Mouse (Mus musculus): ENCODE measurements around the gene Prrt2.

Gene Prrt2

DNA sequence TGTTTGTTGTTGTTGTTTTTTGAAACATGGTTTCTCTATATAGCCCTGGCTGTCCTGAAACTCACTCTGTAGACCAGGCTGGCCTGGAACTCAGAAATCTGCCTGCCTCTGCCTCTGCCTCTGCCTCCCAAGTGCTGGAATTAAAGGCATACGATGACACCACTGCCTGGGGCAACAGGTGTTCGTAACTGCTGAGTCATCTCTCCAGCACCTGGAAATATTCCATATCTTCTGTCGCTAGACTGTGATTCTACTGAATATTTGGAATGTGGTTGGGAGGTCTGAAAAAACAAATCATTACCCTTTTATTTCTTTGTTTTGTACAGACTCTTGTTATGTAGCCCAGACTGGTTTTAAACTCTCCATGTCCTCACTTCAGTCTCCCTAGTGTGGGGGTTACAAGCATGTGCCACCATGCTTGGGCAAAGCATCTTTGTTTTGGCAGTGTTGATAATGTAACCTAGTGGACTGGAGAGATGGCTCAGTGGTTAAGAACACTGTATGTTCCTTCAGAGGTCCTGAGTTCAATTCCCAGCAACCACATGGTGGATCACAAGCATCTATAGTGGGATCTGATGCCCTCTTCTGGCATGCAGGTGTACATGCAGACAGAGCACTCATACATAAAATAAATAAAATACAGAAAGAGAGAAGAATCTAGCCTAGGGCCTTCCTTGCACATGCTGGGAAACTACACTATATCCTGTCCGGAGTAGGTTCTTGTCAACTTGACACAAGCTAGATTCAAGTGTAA, 16.7 kb downstream of the Prrt2 start:
- intact Hi-C loops (cut with DNase I), result no loop called here

DNA sequence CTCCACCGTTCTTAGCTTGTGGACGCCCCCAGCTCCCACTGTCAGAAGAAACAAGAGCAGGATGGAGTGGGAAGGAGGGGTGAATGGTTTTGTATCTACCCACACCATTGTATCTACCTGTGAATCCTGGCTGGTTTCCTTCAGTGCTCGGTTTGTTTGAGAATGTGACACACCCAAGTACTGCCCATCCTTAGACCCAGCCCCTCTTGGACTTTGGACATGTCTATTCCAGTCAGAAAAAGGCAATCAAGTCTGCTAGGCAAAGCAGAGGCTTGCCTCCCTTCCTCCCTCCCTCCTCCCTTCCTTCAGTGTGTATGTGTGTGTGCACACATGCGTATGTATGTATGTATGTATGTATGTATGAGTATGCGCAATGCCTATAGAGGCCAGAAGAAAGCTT, 17.4 kb downstream of the Prrt2 start:
- intact Hi-C loops (cut with DNase I), result no loop called here

DNA sequence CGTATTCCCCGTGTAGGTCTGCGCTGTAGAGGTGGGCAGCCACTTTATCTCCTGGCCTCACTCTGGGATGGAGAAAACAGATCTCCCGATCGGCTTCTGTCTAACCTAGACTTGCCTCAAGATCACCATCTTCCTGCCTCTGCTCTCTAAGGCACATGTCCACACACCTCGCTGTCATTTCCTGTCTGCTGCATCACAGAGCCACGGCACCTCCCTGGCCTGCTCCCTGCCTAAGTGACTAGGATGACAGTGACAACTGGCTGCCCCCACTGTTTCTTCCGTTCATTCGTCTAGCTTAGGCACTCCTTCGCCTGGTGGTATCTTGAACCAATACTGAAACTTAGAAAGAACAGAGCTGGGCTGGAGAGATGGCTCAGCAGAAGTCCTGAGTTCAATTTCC, 21.4 kb downstream of the Prrt2 start:
- intact Hi-C loops (cut with DNase I), result no loop called here

DNA sequence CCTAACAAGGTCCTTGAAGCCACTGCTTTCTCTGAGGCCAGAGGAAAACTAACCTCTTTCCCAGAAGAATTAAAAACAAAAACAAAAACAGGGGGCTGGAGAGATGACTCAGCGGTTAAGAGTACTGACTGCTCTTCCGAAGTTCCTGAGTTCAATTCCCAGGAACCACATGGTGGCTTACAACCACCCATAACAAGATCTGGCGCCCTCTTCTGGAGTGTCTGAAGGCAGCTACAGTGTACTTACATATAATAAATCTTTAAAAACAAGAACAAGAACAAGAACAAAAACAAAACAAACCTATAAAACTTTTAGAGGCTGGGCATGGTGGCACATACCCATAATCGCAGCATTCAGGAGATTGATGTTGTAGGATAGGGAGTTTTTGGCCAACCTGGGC, 24.6 kb downstream of the Prrt2 start:
- intact Hi-C loops (cut with DNase I), result no loop called here

DNA sequence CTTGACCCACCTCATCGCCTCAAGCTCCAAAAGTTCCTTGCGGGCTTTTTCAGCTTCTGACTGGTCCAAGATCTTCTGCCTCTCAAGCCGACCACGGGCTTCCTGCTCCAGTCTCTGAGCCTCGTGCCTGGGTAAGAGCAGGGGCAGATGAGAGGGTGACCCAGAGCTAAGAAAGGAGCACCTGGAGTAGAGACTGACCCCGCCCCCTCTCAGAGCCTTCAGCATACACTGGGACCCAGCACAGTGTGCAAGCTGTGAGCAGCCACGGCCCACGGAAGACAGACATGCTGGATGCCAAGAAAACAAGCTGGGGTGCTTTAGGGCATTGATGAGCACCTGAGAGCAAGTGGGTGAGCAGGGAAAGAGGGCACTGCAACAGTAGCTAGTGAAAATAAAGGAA, 32.2 kb downstream of the Prrt2 start:
- intact Hi-C loops (cut with DNase I), result no loop called here

DNA sequence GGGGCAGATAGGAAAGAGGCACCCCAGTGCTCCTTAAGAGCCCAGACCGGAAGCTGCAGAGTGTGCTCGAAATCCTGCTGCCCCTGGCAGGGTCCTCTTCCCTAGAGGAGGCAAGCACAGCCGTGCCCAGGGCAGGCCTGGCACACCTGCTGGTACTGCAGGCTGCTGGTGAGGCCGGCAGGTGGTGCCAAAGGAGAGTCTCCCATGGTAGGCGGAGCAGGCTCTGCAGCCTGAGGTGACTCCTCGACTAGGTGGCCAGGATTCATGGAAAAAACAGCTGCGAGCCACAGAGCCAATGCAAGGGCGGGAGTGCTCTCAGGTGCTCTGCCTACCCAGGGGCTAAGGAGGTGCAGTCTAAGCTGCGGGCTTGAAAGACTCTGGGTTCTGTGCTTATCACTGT, 34.7 kb downstream of the Prrt2 start:
- intact Hi-C loops (cut with DNase I), result no loop called here

DNA sequence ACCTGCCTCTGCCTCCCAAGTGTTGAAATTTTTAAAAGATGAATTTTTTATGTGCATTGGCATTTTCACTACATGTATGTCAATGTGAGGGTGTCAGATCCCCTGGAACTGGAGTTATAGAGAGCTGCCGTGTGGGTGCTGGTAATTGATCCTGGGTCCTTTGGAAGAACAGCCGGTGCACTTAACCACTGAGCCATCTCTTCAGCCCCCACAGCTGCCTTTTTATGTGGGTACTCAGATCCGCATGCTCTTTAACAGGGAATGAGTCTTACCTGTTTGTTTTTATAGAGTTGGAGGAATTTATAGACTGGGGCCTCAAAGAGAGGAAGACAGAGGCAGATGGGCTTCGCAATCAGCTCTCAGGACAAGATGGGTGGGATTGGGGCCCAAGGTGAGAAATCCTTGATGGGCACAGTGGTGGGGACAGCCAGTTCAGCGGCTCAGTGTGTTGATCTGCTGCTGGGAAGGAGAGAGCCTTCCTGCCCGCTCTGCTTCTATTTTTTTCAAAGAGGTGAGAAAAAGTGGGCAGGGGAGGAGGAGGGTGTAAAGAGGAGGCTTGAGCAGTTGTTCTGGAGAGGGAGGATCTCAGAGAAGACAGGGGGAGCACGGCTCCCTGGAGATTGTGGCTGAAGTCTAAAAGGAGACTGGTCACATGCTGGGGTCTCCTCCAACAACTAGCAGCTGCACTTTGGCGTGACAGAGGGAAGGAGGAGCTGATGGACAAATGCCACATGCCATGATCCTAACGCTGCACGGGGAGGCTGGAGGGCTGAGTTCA, 36.2 kb downstream of the Prrt2 start:
- intact Hi-C loops (cut with DNase I), result no loop called here

DNA sequence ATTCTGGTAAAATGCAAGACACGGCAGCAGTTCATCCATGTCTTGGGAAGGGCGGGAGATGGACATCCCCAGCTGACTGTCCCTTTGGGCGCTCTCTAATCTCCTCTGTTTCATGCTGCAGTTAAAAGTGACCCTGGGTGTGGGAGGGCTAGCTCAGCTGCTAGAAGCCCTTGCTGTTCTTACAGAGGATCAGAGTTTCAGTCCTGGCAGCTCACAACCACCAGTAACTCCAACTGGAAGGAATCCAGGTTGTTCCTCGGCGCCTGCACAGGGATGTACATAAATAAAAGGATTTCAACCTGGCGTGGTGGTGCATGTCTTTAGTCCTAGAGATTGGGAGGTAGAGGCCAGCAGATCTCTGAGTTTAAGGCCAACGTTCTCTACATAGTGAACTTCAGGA, 37.9 kb downstream of the Prrt2 start:
- intact Hi-C loops (cut with DNase I), result no loop called here

DNA sequence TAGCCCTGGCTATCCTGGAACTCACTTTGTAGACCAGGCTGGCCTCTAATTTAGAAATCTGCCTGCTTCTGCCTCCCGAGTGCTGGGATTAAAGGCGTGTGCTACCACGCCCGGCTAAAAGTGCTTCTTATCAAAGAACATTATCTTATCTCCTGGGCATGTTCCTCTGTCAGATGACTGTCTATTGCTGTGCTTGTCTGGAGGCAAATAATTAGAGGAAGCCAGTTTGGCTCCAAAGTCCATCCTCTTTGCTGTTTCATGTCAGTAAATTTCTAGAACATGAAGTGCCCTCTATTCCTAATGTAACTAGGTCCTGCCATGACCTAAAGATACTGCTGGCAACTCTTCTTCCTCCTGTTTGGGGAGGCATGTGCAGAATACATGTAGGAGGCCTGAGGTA, 39.0 kb downstream of the Prrt2 start:
- intact Hi-C loops (cut with DNase I), result no loop called here

DNA sequence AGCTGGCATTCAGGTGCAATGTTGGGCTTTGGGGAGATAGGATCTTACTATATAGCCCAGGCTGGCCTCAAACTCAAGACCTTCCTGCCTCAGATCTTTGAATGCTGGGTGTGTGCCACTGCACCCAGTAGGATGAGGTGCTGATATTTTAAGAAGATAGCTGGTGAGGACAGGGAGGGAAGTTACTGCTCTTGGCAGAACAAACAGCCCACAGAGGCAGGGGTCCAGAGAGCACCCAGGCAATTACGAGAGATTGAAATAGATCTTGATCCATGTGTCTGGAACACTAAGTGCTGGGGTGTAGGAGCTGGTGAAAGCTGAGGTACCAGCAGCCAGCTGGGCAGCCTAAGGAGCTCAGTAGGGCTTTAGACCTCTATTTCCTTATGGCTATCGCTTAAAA, 39.4 kb downstream of the Prrt2 start:
- intact Hi-C loops (cut with DNase I), result no loop called here

DNA sequence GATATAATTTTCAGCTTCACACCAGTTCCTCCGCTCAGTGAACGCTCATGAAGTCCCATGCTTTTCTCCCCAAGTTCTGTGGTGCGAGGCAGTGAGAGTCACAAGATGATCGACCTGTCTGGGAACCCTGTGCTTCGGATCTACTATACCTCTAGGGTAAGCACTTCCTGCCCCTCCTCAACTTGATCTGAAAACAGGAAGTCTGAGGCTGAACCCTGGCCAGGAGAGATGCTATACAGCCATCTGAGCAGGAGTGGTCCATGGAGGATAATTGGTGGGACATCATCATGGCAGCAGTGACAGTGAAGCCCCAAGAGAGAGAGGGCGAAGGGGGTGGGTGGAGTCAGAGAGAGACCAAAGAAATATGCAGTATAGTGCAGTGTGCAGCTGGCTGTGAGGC, 42.2 kb downstream of the Prrt2 start:
- intact Hi-C loops (cut with DNase I), result loop anchor here (5.0 kb wide), 1 partner anchor 33 kb away; the partner anchor contains the start of gene Mvp

DNA sequence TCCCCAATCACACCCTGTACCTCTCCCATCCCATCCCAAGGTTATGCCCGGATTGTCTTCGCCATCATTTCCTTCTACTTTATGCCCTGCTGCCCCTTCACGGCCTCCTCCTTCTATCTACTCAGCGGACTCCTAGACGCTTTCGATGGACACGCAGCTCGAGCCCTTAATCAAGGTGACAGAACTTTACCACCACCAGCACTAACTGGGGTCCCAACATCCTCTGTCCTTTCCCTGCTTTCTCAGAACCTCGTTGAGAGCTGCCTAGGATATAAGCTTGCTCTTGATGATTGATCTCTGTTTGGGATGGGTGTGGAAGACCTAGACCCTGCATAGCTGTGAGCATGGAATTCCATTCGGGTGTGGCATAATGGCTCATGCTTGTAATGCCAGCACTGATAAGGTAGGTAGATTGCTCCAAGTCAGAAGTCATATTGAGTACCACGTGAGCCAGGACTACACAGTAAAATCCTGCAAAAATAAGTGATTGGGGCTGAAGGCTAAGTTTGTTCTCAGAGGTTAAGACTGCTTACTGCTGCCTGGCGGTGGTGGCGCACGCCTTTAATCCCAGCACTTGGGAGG, 44.0 kb downstream of the Prrt2 start:
- intact Hi-C loops (cut with DNase I), result loop anchor here (5.0 kb wide), 1 partner anchor 35 kb away; the partner anchor contains the start of gene Mvp

DNA sequence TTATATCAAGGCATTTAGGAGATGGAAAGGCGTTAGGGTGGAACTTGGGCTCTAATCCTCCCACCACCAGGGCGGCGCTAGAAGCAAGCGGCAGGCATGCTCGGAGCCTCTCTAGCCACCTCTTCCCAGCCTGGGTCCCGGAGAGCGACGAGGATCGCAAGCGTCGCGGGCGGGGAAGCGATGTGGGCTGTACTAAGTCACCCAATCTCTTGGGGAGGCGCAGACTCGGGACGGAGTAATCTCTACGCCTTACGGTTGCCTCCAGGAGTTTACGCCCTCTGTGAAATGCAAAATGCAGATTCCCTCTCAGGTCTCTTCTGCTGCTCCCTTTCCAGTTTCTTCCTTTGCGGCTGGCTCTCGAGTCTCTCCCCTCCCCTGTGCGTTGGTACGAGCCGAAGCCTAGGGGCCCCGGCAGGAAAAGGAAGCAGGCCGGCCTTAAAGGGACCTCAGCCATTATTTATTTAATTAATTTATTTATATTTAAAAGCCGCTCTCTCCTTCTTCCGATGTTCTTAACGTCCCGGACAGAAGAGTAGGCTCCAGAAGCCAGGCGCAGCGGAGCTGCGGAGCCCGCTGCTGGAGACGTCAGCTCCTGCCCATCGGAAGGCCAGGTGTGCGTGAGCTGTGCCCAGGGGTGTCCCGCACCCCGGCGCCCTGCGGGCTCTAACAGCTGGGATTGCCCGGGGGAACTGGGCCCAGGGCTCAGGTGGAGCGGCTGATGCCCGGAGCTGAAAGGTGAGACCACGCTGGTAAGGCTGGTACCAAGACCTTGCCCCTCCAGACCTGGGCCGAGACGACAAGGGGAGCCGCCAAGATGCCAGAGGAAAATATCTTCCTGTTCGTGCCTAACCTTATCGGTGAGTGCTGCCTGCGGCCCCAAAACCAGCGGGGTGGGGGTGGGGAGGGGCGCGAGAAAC, 44.8 kb downstream of the Prrt2 start, which contains the start of gene Cdiptos:
Gene Cdiptos (minus strand): TSS at position 149 of the 917 bp plus-strand sequence.
- intact Hi-C loops (cut with DNase I), result loop anchor here (5.0 kb wide), 1 partner anchor 36 kb away; the partner anchor contains the start of gene Mvp

DNA sequence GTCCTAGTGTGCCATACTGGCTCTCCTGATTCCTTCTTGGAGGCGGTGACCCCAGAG, 45.3 kb downstream of the Prrt2 start, which contains the start of gene Cdipt:
Gene Cdipt (plus strand): TSS at position 22 of the 57 bp plus-strand sequence.
- intact Hi-C loops (cut with DNase I), result loop anchor here (5.0 kb wide), 1 partner anchor 37 kb away; the partner anchor contains the start of gene Mvp

DNA sequence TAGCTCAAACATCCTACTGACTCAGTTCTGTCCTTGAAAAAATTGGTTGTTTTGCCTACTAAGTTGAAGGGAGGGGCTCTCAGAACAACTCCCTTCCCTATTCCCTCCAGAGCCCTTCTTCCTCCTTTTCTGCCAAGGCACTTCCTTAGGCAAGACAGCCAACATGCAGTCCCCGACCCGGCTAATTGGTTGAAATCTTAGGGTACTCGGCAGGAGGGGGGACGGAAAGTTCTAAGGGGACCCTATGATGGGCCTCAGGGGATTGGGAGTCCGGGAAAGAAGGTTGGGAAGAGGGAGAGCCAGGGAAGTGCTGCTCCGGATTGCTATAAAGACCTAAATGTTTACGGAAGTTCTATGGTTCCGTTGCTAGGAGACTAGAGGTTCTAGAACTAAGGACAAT, 45.5 kb downstream of the Prrt2 start:
- intact Hi-C loops (cut with DNase I), result loop anchor here (5.0 kb wide), 1 partner anchor 37 kb away; the partner anchor contains the start of gene Mvp

Small RNA genes within 50 kb of the gene (microRNA-seq; reads per million reads assigned to microRNA genes)
- gene Gm44343, result 0 reads per million in 2 experiments
